Comparison of ENCODE assay signal across 28 mouse cellular contexts in the genomic region with DNA sequence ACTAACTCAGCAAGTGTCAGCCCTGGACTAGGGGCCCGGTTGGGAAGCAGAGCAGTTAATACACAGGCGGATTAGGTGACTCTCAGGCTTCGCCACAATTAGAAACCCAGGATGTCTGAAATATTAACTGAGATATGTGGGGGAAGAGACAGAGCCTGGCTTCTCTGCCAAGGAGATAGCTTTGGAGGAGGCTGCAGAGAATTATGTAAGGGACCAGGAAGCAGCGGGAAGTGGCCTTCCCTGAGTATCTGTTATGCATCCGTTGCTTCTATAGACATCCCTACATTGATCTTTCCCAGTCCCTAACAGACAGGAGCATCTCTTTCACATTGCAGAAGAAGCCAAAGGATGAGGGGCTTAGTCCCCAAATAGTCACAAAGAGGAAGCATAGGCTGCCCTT.
A peak's percentile ranks its signal among the peaks of the same experiment; 100 is the strongest.
DNase-seq lines count a peak whose midpoint lies in the region; ATAC-seq and TF ChIP-seq lines count a peak whose summit lies in the region.
"Had no signal": no experiment of that assay in that cellular context is flagged by ENCODE, and none has a peak within 500 bp of the region (broad histone marks: within the 10 kb centered on the region; RNA-seq: fewer than 3 reads in every experiment).

No protein-coding gene starts in this region.

- H3K4me3 ChIP-seq in forebrain, embryonic 11.5 days (ENCODE audit: low read depth, low read length): no peak overlapping the region
- no peak overlapping the region for H3K4me3 ChIP-seq in forebrain, embryonic 16.5 days (replicated peaks; ENCODE audit: low read length)
- no peak overlapping the region for H3K4me3 ChIP-seq in gastrocnemius, adult 2 months
- H3K4me3 ChIP-seq: embryonic facial prominence, embryonic 12.5 days; embryonic facial prominence, embryonic 15.5 days; forebrain, embryonic 12.5 days; forebrain, embryonic 15.5 days; heart, adult 2 months; heart, embryonic 10.5 days; heart, embryonic 13.5 days had no signal

- no peak overlapping the region for H3K27ac ChIP-seq in forebrain, embryonic 11.5 days (ENCODE audit: low read depth, low read length)
- H3K27ac ChIP-seq in forebrain, embryonic 16.5 days (ENCODE audit: low read length): no peak overlapping the region
- H3K27ac ChIP-seq in gastrocnemius, adult 2 months: peak overlapping the region; percentile 53; the same call in 1 of the 2 replicates
- H3K27ac ChIP-seq: embryonic facial prominence, embryonic 12.5 days; embryonic facial prominence, embryonic 15.5 days; forebrain, embryonic 12.5 days; forebrain, embryonic 15.5 days; heart, adult 2 months; heart, embryonic 10.5 days; heart, embryonic 13.5 days; hindbrain, embryonic 14.5 days; hindbrain, postnatal 0 days had no signal

- no peaks in the 10 kb centered on the region for H3K27me3 ChIP-seq in forebrain, embryonic 11.5 days (ENCODE audit: control insufficient read depth, insufficient read depth, low read length)
- H3K27me3 ChIP-seq in forebrain, embryonic 16.5 days (replicated peaks; ENCODE audit: control insufficient read depth, insufficient read depth, low read length): no peaks in the 10 kb centered on the region
- H3K27me3 ChIP-seq: embryonic facial prominence, embryonic 12.5 days; embryonic facial prominence, embryonic 15.5 days; forebrain, embryonic 15.5 days; heart, embryonic 13.5 days had no signal

- no peaks in the 10 kb centered on the region for H3K4me1 ChIP-seq in forebrain, embryonic 11.5 days (replicated peaks; ENCODE audit: control insufficient read depth, insufficient read depth, low read length)
- H3K4me1 ChIP-seq in forebrain, embryonic 16.5 days (replicated peaks; ENCODE audit: control insufficient read depth, insufficient read depth, low read length): no peaks in the 10 kb centered on the region
- H3K4me1 ChIP-seq: embryonic facial prominence, embryonic 12.5 days; embryonic facial prominence, embryonic 15.5 days; heart, embryonic 13.5 days had no signal

- no peak for TF ChIP-seq CTCF in gastrocnemius, adult 2 months (IDR thresholded peaks at IDR 0.05)

- no peak overlapping the region for H3K4me2 ChIP-seq in forebrain, embryonic 11.5 days (ENCODE audit: low read depth, low read length, severe bottlenecking)
- no peak overlapping the region for H3K4me2 ChIP-seq in forebrain, embryonic 16.5 days (ENCODE audit: low read length)
- H3K4me2 ChIP-seq: embryonic facial prominence, embryonic 12.5 days; embryonic facial prominence, embryonic 15.5 days; forebrain, embryonic 12.5 days; forebrain, embryonic 15.5 days; heart, embryonic 13.5 days; hindbrain, embryonic 14.5 days had no signal

- ATAC-seq in forebrain, embryonic 11.5 days (replicated peaks; ENCODE audit: low FRiP score): no peak
- ATAC-seq in forebrain, embryonic 16.5 days: no peak
- ATAC-seq: activated CD4-positive, CD25-positive, alpha-beta regulatory T cell, adult 4 months; CD4-positive, CD25-positive, alpha-beta regulatory T cell, adult 4 months; forebrain, embryonic 15.5 days; hindbrain, postnatal 0 days; inflammation-experienced regulatory T-cells, adult 6 months; intestine, embryonic 16.5 days had no signal

- no peaks in the 10 kb centered on the region for H3K9me3 ChIP-seq in forebrain, embryonic 11.5 days (ENCODE audit: control insufficient read depth, low read length)
- no peaks in the 10 kb centered on the region for H3K9me3 ChIP-seq in forebrain, embryonic 16.5 days (ENCODE audit: control insufficient read depth, low read length)
- H3K9me3 ChIP-seq: embryonic facial prominence, embryonic 12.5 days; embryonic facial prominence, embryonic 15.5 days; forebrain, embryonic 12.5 days; forebrain, embryonic 15.5 days; heart, embryonic 10.5 days; heart, embryonic 13.5 days had no signal

- 78% methylated on average over 5 of the region's 5 CpGs for WGBS in forebrain, embryonic 11.5 days
- WGBS in forebrain, embryonic 16.5 days: 75% methylated on average over 5 of the region's 5 CpGs

- H3K9ac ChIP-seq in forebrain, embryonic 11.5 days (ENCODE audit: low read length): no peak overlapping the region
- no peak overlapping the region for H3K9ac ChIP-seq in forebrain, embryonic 16.5 days (replicated peaks; ENCODE audit: low read depth, low read length)
- H3K9ac ChIP-seq: embryonic facial prominence, embryonic 12.5 days; embryonic facial prominence, embryonic 15.5 days; forebrain, embryonic 12.5 days; forebrain, embryonic 15.5 days; heart, embryonic 13.5 days; hindbrain, embryonic 14.5 days had no signal

- no peaks in the 10 kb centered on the region for H3K36me3 ChIP-seq in forebrain, embryonic 11.5 days (ENCODE audit: control insufficient read depth, insufficient read depth, low read length)
- H3K36me3 ChIP-seq in forebrain, embryonic 16.5 days (ENCODE audit: control insufficient read depth, insufficient read depth): no peaks in the 10 kb centered on the region
- H3K36me3 ChIP-seq: embryonic facial prominence, embryonic 12.5 days; embryonic facial prominence, embryonic 15.5 days; forebrain, embryonic 12.5 days; forebrain, embryonic 15.5 days; heart, embryonic 10.5 days; heart, embryonic 13.5 days had no signal

- intact Hi-C loops in gastrocnemius, adult 2 months (cut with DNase I): no loop called here

- peak; percentile 22 for DNase-seq in forebrain, embryonic 11.5 days (ENCODE audit: low spot score)
- no peak for DNase-seq in gastrocnemius, adult 2 months
- no peak for DNase-seq in gastrocnemius, postnatal 4 days (ENCODE audit: low spot score in 2 of 2)
- peak; percentile 19 for DNase-seq in right cerebral cortex, adult 18-20 months
- no peak for DNase-seq in right cerebral cortex, postnatal 25 days
- peak; percentile 52 for DNase-seq in brain, adult 2 months (ENCODE audit: low read depth, low spot score)
- no peak for DNase-seq in neural tube, embryonic 10.5 days (ENCODE audit: extremely low spot score, low spot score)
- DNase-seq: adrenal gland, adult 8-10 months; adrenal gland, postnatal 25 days; cerebellum, adult 11-12 months; cerebellum, adult 9-11 months; gastrocnemius, postnatal 25 days; heart, adult 2 months; heart, postnatal 14 days; heart, postnatal 4 days had no signal

Comparison
In these comparisons a context has a peak if more than half of its experiments do, and no peak if none do; other contexts are left out.
1. DNase-seq: peak in forebrain, embryonic 11.5 days (single experiment), right cerebral cortex, adult 18-20 months (single experiment) and brain, adult 2 months (single experiment); none in gastrocnemius, adult 2 months (single experiment), gastrocnemius, postnatal 4 days (0 of 2), right cerebral cortex, postnatal 25 days (single experiment) and neural tube, embryonic 10.5 days (single experiment).